In the genomic region with DNA sequence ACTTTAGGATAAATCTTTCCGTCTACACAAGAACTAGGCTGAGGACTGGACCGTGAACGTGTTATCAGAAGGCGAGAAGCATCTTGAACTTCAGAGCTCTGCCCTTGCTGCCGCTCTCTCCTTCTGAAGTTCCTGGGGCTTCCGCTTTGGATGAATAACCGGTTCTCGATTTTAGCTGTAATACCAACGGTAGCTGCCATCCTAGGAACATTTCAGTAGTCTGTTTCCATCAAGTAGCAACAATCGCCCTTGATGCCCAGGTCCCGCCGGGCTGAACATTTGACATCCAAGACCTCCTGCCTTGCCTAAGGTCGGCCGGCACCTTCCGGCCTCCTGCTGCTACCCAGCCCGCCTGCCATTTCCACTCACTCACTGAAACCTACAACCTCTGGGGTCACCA, we compare ENCODE assay signal across 8 mouse cellular contexts. TPM values are rescaled to one million over a fixed set of nuclear protein-coding genes. Genes with fewer than 3 reads are reported as not detected.
A peak's percentile ranks its signal among the peaks of the same experiment; 100 is the strongest.
DNase-seq lines count a peak whose midpoint lies in the region; ATAC-seq and TF ChIP-seq lines count a peak whose summit lies in the region.

No protein-coding gene starts in this region.

- no peaks in the 10 kb centered on the region for H3K9me3 ChIP-seq in forebrain, embryonic 14.5 days (replicated peaks; ENCODE audit: control insufficient read depth, low read length)

- under 1% methylated on average over 16 of the region's 16 CpGs for WGBS in forebrain, embryonic 14.5 days

- ATAC-seq in forebrain, embryonic 14.5 days, result no peak
- no peak for ATAC-seq in megakaryocyte-erythroid progenitor cell, adult 5-6 weeks (replicated peaks; ENCODE audit: low FRiP score, low TSS enrichment, poor library complexity, severe bottlenecking)

- H3K4me1 ChIP-seq in forebrain, embryonic 14.5 days (ENCODE audit: control insufficient read depth, insufficient read depth, low read length), result peaks cover 10% of the 10 kb centered on the region; the same call in 1 of the 2 replicates

- peak overlapping the region; percentile 82 for H3K4me2 ChIP-seq in forebrain, embryonic 14.5 days (ENCODE audit: low read length)

- H3K27me3 ChIP-seq in forebrain, embryonic 14.5 days (replicated peaks; ENCODE audit: control insufficient read depth, insufficient read depth, low read length), result peaks cover 53% of the 10 kb centered on the region

- DNase-seq in gastrocnemius, adult 2 months, result no peak
- no peak for DNase-seq in gastrocnemius, postnatal 10 days
- DNase-seq in forebrain, embryonic 14.5 days (ENCODE audit: low spot score), result peak; percentile 30
- DNase-seq in kidney, postnatal 10 days, result peak; percentile 29
- peak; percentile 55 for DNase-seq in neural tube, embryonic 10.5 days (ENCODE audit: extremely low spot score, low spot score)
- DNase-seq in gastrocnemius, postnatal 4 days (ENCODE audit: low spot score in 2 of 2), result no peak
- no peak for DNase-seq in gastrocnemius, adult 8-10 months (ENCODE audit: low spot score in 2 of 2)

- H3K36me3 ChIP-seq in forebrain, embryonic 14.5 days (ENCODE audit: control insufficient read depth, insufficient read depth, low read length), result no peaks in the 10 kb centered on the region

- peak overlapping the region; percentile 86; the same call in 1 of the 2 replicates for H3K27ac ChIP-seq in gastrocnemius, adult 2 months
- no peak overlapping the region for H3K27ac ChIP-seq in forebrain, embryonic 14.5 days (ENCODE audit: low read depth, low read length)

- intact Hi-C loops in gastrocnemius, adult 2 months (cut with DNase I), result no loop called here

- H3K9ac ChIP-seq in forebrain, embryonic 14.5 days (ENCODE audit: low read length), result no peak overlapping the region

- TF ChIP-seq CTCF in gastrocnemius, adult 2 months (IDR thresholded peaks at IDR 0.05), result no peak

- H3K4me3 ChIP-seq in gastrocnemius, adult 2 months, result peak overlapping the region; percentile 78
- H3K4me3 ChIP-seq in forebrain, embryonic 14.5 days (ENCODE audit: low read depth, low read length), result peak overlapping the region; percentile 47

RNA-seq across cellular contexts. Expression of a gene that starts 37.7 kb away (rescaled TPM):
- total RNA-seq in gastrocnemius, adult 2 months (2021), result 1 to 10 TPM; 5.8 to 6.9 TPM
- 10 to 100 TPM; 10.1 to 14.5 TPM for total RNA-seq in gastrocnemius, postnatal 10 days (2021)
- polyA plus RNA-seq in forebrain, embryonic 14.5 days (2014; fragmentation: Nextera tagmentation; extraction: Ambion mirVana), result 3.2 and 4.0 TPM in 2 replicates
- total RNA-seq in megakaryocyte-erythroid progenitor cell, adult 5-6 weeks (2014; fragmentation: Nextera tagmentation), result 1.5 TPM in 1 of 2 replicates, not detected in the other
- 6.5 and 8.8 TPM in 2 replicates for total RNA-seq in megakaryocyte-erythroid progenitor cell, adult 5-6 weeks (2017)
- 10 to 100 TPM; 15.6 to 18.0 TPM for total RNA-seq in gastrocnemius, postnatal 4 days (2021)
- total RNA-seq in gastrocnemius, adult 8-10 months (2022), result 1 to 10 TPM; 4.8 to 9.5 (median 6.8) TPM

Comparison
In these comparisons a context has a peak if more than half of its experiments do, and no peak if none do; other contexts are left out.
1. DNase-seq: peak in forebrain, embryonic 14.5 days (single experiment), kidney, postnatal 10 days (single experiment) and neural tube, embryonic 10.5 days (single experiment); none in gastrocnemius, adult 2 months (single experiment), gastrocnemius, postnatal 10 days (single experiment), gastrocnemius, postnatal 4 days (0 of 2) and gastrocnemius, adult 8-10 months (0 of 2).